Mouse (Mus musculus): ENCODE results near the gene Pla2g4e. TPM values are rescaled to one million over a fixed set of nuclear protein-coding genes. Genes with fewer than 3 reads are reported as not detected.

The Pla2g4e gene
- total and polyA plus RNA-seq, 2 experiments from 2014 or later: 1.6 to 2.9 TPM

GRCm38 (mm10) chr2:120157606-120158005 is 87.5 kb downstream of the Pla2g4e start:
- Histone ChIP-seq H3K9ac (replicated peaks; ENCODE audit: low read depth, low read length) (no peak overlapping the region), H3K27ac (ENCODE audit: low read depth) (no peak overlapping the region), H3K9me3 (replicated peaks; ENCODE audit: control insufficient read depth, low read length) (no peaks in the 10 kb centered on the region), H3K27me3 (ENCODE audit: control insufficient read depth, insufficient read depth, low read length) (no peaks in the 10 kb centered on the region), H3K4me1 (ENCODE audit: control insufficient read depth, insufficient read depth) (0 out of 2 replicates have a peak, but pooled peaks cover 2% of the 10 kb centered on the region), H3K4me2 (ENCODE audit: low read depth, low read length) (no peak overlapping the region), H3K36me3 (replicated peaks; ENCODE audit: control insufficient read depth, insufficient read depth, low read length) (no peaks in the 10 kb centered on the region), H3K4me3 (ENCODE audit: low read depth, low read length) (no peak overlapping the region)
- WGBS: 83% methylated on average over 2 of the region's 2 CpGs
- TF ChIP-seq EP300 (IDR thresholded peaks at IDR 0.05; ENCODE audit: low read depth): no peak
- TF ChIP-seq CTCF (IDR thresholded peaks at IDR 0.05; ENCODE audit: low read depth): 0 out of 2 replicates have a peak, but pooled peaks have one; percentile 5
- no peak for DNase-seq (ENCODE audit: low spot score)
- no peak for ATAC-seq (ENCODE audit: insufficient read depth, low read depth)

- ATAC-seq (ENCODE audit: insufficient read depth, low read depth) (peak; percentile 96), DNase-seq (ENCODE audit: low spot score) (peak; percentile 99)
- 0% methylated on average over 53 of the region's 53 CpGs for WGBS
- Histone ChIP-seq H3K36me3 (replicated peaks; ENCODE audit: control insufficient read depth, insufficient read depth, low read length) (0 out of 2 replicates have a peak, but pooled peaks cover 3% of the 10 kb centered on the region), H3K9ac (replicated peaks; ENCODE audit: low read depth, low read length) (peak within 1 kb of the TSS; percentile 89), H3K4me3 (ENCODE audit: low read depth, low read length) (peak within 1 kb of the TSS; percentile 87), H3K27me3 (ENCODE audit: control insufficient read depth, insufficient read depth, low read length) (no peaks in the 10 kb centered on the region), H3K4me1 (ENCODE audit: control insufficient read depth, insufficient read depth) (peaks cover 20% of the 10 kb centered on the region), H3K4me2 (ENCODE audit: low read depth, low read length) (peak within 1 kb of the TSS; percentile 91), H3K27ac (ENCODE audit: low read depth) (peak within 1 kb of the TSS; percentile 92), H3K9me3 (replicated peaks; ENCODE audit: control insufficient read depth, low read length) (no peaks in the 10 kb centered on the region)
- no peak for TF ChIP-seq CTCF (IDR thresholded peaks at IDR 0.05; ENCODE audit: low read depth)
- TF ChIP-seq EP300 (IDR thresholded peaks at IDR 0.05; ENCODE audit: low read depth): no peak
Observed at GRCm38 (mm10) chr2:120154361-120154894, 90.7 kb downstream of the Pla2g4e start, which contains the start of gene Ehd4. Ehd4 (minus strand) TSS chr2:120154606.

DNA sequence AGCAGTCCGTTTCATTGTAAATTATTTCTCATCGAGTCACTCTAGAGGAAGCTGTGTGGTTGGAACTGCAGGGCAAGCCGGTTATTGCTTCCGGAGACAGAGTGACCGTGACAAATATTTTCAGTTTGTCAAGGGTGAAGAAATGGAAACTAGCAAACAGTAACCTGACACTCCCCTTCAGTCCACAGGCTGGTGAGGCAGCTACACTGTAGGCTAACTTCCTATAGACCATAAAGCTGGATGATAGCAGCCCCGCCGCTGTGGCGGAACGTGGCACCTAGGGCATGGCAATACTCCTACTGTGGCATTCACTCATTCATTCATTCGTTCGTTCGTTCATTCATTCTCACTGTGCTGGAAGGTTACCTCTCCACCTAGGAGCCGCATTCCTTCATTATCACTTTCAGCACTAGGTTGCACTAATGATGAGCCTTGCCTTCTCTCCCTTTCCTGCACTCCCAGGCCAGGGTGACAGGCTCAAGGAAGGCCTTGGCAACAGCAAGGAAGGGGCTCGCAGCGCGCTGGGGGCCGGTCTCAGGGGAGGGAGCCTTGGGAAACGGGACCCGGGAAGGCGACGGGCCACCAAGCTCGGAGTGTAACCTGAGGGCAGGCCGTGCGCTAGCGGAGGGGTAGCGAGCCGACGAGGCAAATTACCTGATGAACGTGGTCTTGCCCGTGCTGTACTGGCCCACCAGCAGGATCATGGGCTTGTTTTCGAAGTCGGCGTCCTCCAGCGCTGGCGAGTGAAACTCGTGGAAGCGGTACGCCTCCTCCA is 91.4 kb downstream of the Pla2g4e start:
- H3K4me1 ChIP-seq (ENCODE audit: control insufficient read depth, insufficient read depth): peaks cover 24% of the 10 kb centered on the region
- no peaks in the 10 kb centered on the region for H3K9me3 ChIP-seq (replicated peaks; ENCODE audit: control insufficient read depth, low read length)
- H3K4me2 ChIP-seq (ENCODE audit: low read depth, low read length): peak overlapping the region; percentile 91
- under 1% methylated on average over 38 of the region's 38 CpGs for WGBS
- H3K27ac ChIP-seq (ENCODE audit: low read depth): peak overlapping the region; percentile 92
- peak overlapping the region; percentile 89 for H3K9ac ChIP-seq (replicated peaks; ENCODE audit: low read depth, low read length)
- ATAC-seq (ENCODE audit: insufficient read depth, low read depth) (peak; percentile 25), DNase-seq (ENCODE audit: low spot score) (peak; percentile 70)
- peak overlapping the region; percentile 87 for H3K4me3 ChIP-seq (ENCODE audit: low read depth, low read length)
- no peak for TF ChIP-seq CTCF (IDR thresholded peaks at IDR 0.05; ENCODE audit: low read depth)
- TF ChIP-seq EP300 (IDR thresholded peaks at IDR 0.05; ENCODE audit: low read depth): no peak
- no peaks in the 10 kb centered on the region for H3K27me3 ChIP-seq (ENCODE audit: control insufficient read depth, insufficient read depth, low read length)
- H3K36me3 ChIP-seq (replicated peaks; ENCODE audit: control insufficient read depth, insufficient read depth, low read length): 0 out of 2 replicates have a peak, but pooled peaks cover 3% of the 10 kb centered on the region

DNA sequence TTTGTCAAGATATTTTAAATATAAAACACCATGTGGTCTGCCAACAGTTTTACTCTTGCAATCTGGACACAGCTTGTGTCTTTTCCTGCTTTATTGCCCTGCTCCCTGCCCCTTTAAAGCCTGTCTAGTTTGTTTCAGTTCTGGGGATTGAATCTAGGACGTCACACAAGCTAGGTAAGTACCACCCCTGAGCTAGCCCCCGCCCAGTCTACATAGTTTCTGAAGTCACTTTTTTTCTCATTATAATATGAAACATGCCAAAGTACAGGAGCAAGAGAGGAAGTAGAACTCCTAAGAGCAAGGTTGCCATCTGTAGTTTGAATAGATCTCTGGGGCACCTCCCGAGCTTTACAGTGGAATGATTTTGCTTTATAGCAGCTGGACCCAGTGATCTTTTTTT is 94.6 kb downstream of the Pla2g4e start:
- ATAC-seq (ENCODE audit: insufficient read depth, low read depth) (no peak), DNase-seq (ENCODE audit: low spot score) (no peak)
- Histone ChIP-seq H3K36me3 (replicated peaks; ENCODE audit: control insufficient read depth, insufficient read depth, low read length) (0 out of 2 replicates have a peak, but pooled peaks cover 3% of the 10 kb centered on the region), H3K27me3 (ENCODE audit: control insufficient read depth, insufficient read depth, low read length) (no peaks in the 10 kb centered on the region), H3K27ac (ENCODE audit: low read depth) (no peak overlapping the region), H3K4me3 (ENCODE audit: low read depth, low read length) (no peak overlapping the region), H3K4me2 (ENCODE audit: low read depth, low read length) (no peak overlapping the region), H3K4me1 (ENCODE audit: control insufficient read depth, insufficient read depth) (peaks cover 37% of the 10 kb centered on the region), H3K9me3 (replicated peaks; ENCODE audit: control insufficient read depth, low read length) (no peaks in the 10 kb centered on the region), H3K9ac (replicated peaks; ENCODE audit: low read depth, low read length) (0 out of 2 replicates have a peak overlapping the region, but pooled peaks have one; percentile 5)
- WGBS: 63% methylated on average over 3 of the region's 3 CpGs
- TF ChIP-seq CTCF (IDR thresholded peaks at IDR 0.05; ENCODE audit: low read depth) (no peak), EP300 (IDR thresholded peaks at IDR 0.05; ENCODE audit: low read depth) (no peak)

DNA sequence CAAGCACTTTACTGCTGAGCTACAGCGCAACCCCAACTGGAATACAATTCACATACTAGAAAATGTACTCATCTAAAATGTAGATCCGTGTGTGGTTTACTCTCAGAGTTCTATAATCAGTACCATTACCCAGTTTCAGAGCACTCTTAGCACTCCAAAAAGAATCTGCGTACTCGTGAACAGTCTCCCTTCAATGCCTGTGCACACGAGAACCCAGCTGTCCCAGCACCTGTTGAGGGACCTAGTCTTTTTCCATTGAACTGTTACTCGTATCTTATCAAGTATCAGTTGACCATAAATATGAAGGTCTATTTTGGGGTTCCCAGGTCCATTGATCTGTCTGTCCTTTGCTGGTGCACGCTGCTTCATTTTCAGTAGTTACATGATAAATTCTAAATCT is 95.5 kb downstream of the Pla2g4e start:
- ATAC-seq (ENCODE audit: insufficient read depth, low read depth) (no peak), DNase-seq (ENCODE audit: low spot score) (no peak)
- H3K27me3 ChIP-seq (ENCODE audit: control insufficient read depth, insufficient read depth, low read length): no peaks in the 10 kb centered on the region
- H3K9ac ChIP-seq (replicated peaks; ENCODE audit: low read depth, low read length): no peak overlapping the region
- no peak overlapping the region for H3K4me2 ChIP-seq (ENCODE audit: low read depth, low read length)
- no peak overlapping the region for H3K4me3 ChIP-seq (ENCODE audit: low read depth, low read length)
- no peaks in the 10 kb centered on the region for H3K9me3 ChIP-seq (replicated peaks; ENCODE audit: control insufficient read depth, low read length)
- 0 out of 2 replicates have a peak, but pooled peaks cover 3% of the 10 kb centered on the region for H3K36me3 ChIP-seq (replicated peaks; ENCODE audit: control insufficient read depth, insufficient read depth, low read length)
- peaks cover 37% of the 10 kb centered on the region for H3K4me1 ChIP-seq (ENCODE audit: control insufficient read depth, insufficient read depth)
- TF ChIP-seq CTCF (IDR thresholded peaks at IDR 0.05; ENCODE audit: low read depth): no peak
- no peak for TF ChIP-seq EP300 (IDR thresholded peaks at IDR 0.05; ENCODE audit: low read depth)
- 71% methylated on average over 7 of the region's 7 CpGs for WGBS
- peak overlapping the region; percentile 55; the same call in 1 of the 2 replicates for H3K27ac ChIP-seq (ENCODE audit: low read depth)
